Mouse (Mus musculus): ENCODE results near the gene Dtl. TPM values are rescaled to one million over a fixed set of nuclear protein-coding genes. Genes with fewer than 3 reads are reported as not detected.

Dtl gene
- polyA plus RNA-seq, 1 experiment from 2014 or later = 7.7 TPM

GRCm38 (mm10) chr1:191567859-191568258 lies 7.5 kb downstream of the Dtl start:
- DNase-seq (ENCODE audit: low spot score) = no peak
- WGBS = 92% methylated on average over 1 of the region's 1 CpGs

GRCm38 (mm10) chr1:191562823-191563365 lies 12.4 kb downstream of the Dtl start:
- no peaks in the 10 kb centered on the region for H3K27me3 ChIP-seq (ENCODE audit: control insufficient read depth, insufficient read depth, low read length)
- H3K36me3 ChIP-seq (replicated peaks; ENCODE audit: control insufficient read depth, insufficient read depth) = no peaks in the 10 kb centered on the region
- H3K4me2 ChIP-seq (replicated peaks) = no peak overlapping the region
- no peak for ATAC-seq (ENCODE audit: low FRiP score)
- H3K27ac ChIP-seq = no peak overlapping the region
- DNase-seq (ENCODE audit: low spot score) = peak; percentile 79
- 75% methylated on average over 6 of the region's 6 CpGs for WGBS
- H3K4me1 ChIP-seq (replicated peaks; ENCODE audit: control insufficient read depth, insufficient read depth, low read length) = no peaks in the 10 kb centered on the region
- no peak overlapping the region for H3K4me3 ChIP-seq (replicated peaks; ENCODE audit: low read length)
- H3K9ac ChIP-seq = no peak overlapping the region
- no peaks in the 10 kb centered on the region for H3K9me3 ChIP-seq (ENCODE audit: control insufficient read depth, low read length)

More at GRCm38 (mm10) chr1:191567859-191568258, 7.5 kb downstream of the Dtl start:
- Histone ChIP-seq H3K9me3 (ENCODE audit: control insufficient read depth, low read length) (no peaks in the 10 kb centered on the region), H3K9ac (no peak overlapping the region), H3K27ac (no peak overlapping the region), H3K4me2 (replicated peaks) (no peak overlapping the region), H3K4me1 (replicated peaks; ENCODE audit: control insufficient read depth, insufficient read depth, low read length) (no peaks in the 10 kb centered on the region), H3K27me3 (ENCODE audit: control insufficient read depth, insufficient read depth, low read length) (no peaks in the 10 kb centered on the region), H3K36me3 (replicated peaks; ENCODE audit: control insufficient read depth, insufficient read depth) (no peaks in the 10 kb centered on the region), H3K4me3 (replicated peaks; ENCODE audit: low read length) (no peak overlapping the region)
- ATAC-seq (ENCODE audit: low FRiP score) = no peak

DNA sequence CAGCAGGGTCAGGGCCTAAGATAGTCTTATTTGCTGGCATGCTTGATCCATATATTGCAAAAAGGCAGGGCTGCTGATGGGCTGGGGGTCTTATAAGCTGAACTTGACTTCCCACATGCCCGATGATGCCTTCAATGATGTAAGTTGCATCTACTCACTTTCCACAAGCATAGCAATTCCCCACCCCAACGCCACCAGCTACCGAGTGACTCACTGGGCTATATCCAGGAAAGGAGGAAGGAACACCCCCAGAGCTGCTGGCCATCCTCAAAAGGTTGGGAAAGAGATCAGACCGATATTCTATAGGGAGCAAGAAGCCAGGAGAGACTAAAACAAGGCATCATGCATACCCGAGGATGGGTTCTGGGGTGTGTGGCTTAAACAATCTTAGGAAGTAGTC lies 15.6 kb downstream of the Dtl start:
- DNase-seq (ENCODE audit: low spot score) = no peak
- WGBS = 92% methylated on average over 5 of the region's 5 CpGs
- ATAC-seq (ENCODE audit: low FRiP score) = no peak
- H3K36me3 ChIP-seq (replicated peaks; ENCODE audit: control insufficient read depth, insufficient read depth) = no peaks in the 10 kb centered on the region
- H3K4me1 ChIP-seq (replicated peaks; ENCODE audit: control insufficient read depth, insufficient read depth, low read length) = no peaks in the 10 kb centered on the region
- H3K27me3 ChIP-seq (ENCODE audit: control insufficient read depth, insufficient read depth, low read length) = no peaks in the 10 kb centered on the region
- no peak overlapping the region for H3K9ac ChIP-seq
- H3K9me3 ChIP-seq (ENCODE audit: control insufficient read depth, low read length) = no peaks in the 10 kb centered on the region
- no peak overlapping the region for H3K4me3 ChIP-seq (replicated peaks; ENCODE audit: low read length)
- H3K27ac ChIP-seq = no peak overlapping the region
- no peak overlapping the region for H3K4me2 ChIP-seq (replicated peaks)

GRCm38 (mm10) chr1:191557109-191557508 lies 18.2 kb downstream of the Dtl start:
- 86% methylated on average over 8 of the region's 8 CpGs for WGBS
- Histone ChIP-seq H3K9me3 (ENCODE audit: control insufficient read depth, low read length) (no peaks in the 10 kb centered on the region), H3K9ac (no peak overlapping the region), H3K4me1 (replicated peaks; ENCODE audit: control insufficient read depth, insufficient read depth, low read length) (no peaks in the 10 kb centered on the region), H3K27ac (no peak overlapping the region), H3K4me3 (replicated peaks; ENCODE audit: low read length) (no peak overlapping the region), H3K27me3 (ENCODE audit: control insufficient read depth, insufficient read depth, low read length) (no peaks in the 10 kb centered on the region), H3K4me2 (replicated peaks) (no peak overlapping the region), H3K36me3 (replicated peaks; ENCODE audit: control insufficient read depth, insufficient read depth) (no peaks in the 10 kb centered on the region)
- DNase-seq (ENCODE audit: low spot score) (no peak), ATAC-seq (ENCODE audit: low FRiP score) (no peak)

DNA sequence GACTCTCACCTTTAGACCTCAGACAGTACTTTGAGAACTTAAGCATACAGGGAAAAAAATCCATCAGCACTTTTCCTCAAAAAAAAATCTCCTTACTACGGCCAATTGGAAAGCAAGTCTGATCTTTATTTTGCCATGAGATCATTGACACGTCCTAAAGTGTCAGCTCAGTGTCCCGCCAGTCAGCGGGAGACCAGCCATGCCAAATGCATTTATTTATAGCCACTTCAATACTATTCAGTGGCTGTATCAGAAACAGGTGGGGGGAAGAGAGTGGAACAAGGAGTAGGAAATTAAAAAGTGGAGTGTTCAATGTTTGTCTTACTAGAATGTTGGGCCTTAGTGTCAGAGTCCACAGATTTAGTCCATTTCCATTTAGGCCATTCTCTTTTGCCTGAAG lies 24.6 kb downstream of the Dtl start:
- no peak overlapping the region for H3K4me2 ChIP-seq (replicated peaks)
- no peaks in the 10 kb centered on the region for H3K27me3 ChIP-seq (ENCODE audit: control insufficient read depth, insufficient read depth, low read length)
- ATAC-seq (ENCODE audit: low FRiP score) (no peak), DNase-seq (ENCODE audit: low spot score) (no peak)
- no peaks in the 10 kb centered on the region for H3K4me1 ChIP-seq (replicated peaks; ENCODE audit: control insufficient read depth, insufficient read depth, low read length)
- no peak overlapping the region for H3K4me3 ChIP-seq (replicated peaks; ENCODE audit: low read length)
- H3K36me3 ChIP-seq (replicated peaks; ENCODE audit: control insufficient read depth, insufficient read depth) = no peaks in the 10 kb centered on the region
- no peak overlapping the region for H3K27ac ChIP-seq
- 76% methylated on average over 4 of the region's 4 CpGs for WGBS
- no peak overlapping the region for H3K9ac ChIP-seq
- H3K9me3 ChIP-seq (ENCODE audit: control insufficient read depth, low read length) = no peaks in the 10 kb centered on the region

DNA sequence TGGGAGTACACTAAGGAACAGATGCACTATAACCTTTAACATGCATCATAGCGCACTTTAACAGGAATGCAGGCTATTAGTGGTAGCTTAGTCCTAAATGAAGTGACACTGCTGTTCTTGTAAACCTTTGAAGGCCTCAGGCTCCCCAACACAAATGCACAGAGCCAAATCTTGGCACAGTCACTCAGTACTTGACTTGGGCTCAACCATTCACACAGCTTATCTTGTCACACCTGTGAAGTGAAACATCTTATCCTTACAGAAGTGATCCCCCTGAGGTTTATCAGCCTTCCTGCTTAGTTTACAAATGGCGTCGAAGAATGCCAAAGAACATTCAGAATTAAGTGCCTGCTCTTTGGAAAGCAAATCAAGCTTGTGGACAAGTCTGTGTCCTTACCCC lies 31.6 kb downstream of the Dtl start:
- no peak overlapping the region for H3K27ac ChIP-seq
- ATAC-seq (ENCODE audit: low FRiP score) (no peak), DNase-seq (ENCODE audit: low spot score) (no peak)
- no peaks in the 10 kb centered on the region for H3K9me3 ChIP-seq (ENCODE audit: control insufficient read depth, low read length)
- H3K4me2 ChIP-seq (replicated peaks) = no peak overlapping the region
- WGBS = 95% methylated on average over 3 of the region's 3 CpGs
- H3K36me3 ChIP-seq (replicated peaks; ENCODE audit: control insufficient read depth, insufficient read depth) = 0 out of 2 replicates have a peak, but pooled peaks cover 4% of the 10 kb centered on the region
- no peak overlapping the region for H3K4me3 ChIP-seq (replicated peaks; ENCODE audit: low read length)
- H3K4me1 ChIP-seq (replicated peaks; ENCODE audit: control insufficient read depth, insufficient read depth, low read length) = no peaks in the 10 kb centered on the region
- no peak overlapping the region for H3K9ac ChIP-seq
- H3K27me3 ChIP-seq (ENCODE audit: control insufficient read depth, insufficient read depth, low read length) = no peaks in the 10 kb centered on the region

DNA sequence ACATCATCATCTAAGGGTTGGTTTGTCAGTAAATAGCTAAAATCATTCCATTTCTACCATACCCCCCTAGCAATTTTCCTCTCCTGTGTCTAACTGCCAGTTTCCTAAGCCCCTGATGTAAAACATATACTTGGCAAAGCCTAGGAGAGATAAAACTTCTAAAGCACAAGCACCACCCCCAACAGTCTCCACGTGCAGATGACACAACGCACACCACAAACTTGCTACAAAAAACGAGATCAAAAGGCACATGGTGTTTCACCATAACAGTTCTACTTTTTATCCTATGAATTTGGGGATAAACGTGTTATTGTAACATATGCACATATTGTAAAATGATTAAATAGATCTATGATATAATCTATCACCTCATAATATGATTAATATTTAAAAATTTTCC lies 33.7 kb downstream of the Dtl start:
- Histone ChIP-seq H3K9me3 (ENCODE audit: control insufficient read depth, low read length) (no peaks in the 10 kb centered on the region), H3K4me3 (replicated peaks; ENCODE audit: low read length) (no peak overlapping the region), H3K36me3 (replicated peaks; ENCODE audit: control insufficient read depth, insufficient read depth) (0 out of 2 replicates have a peak, but pooled peaks cover 4% of the 10 kb centered on the region), H3K27ac (no peak overlapping the region), H3K27me3 (ENCODE audit: control insufficient read depth, insufficient read depth, low read length) (no peaks in the 10 kb centered on the region), H3K4me1 (replicated peaks; ENCODE audit: control insufficient read depth, insufficient read depth, low read length) (no peaks in the 10 kb centered on the region), H3K9ac (no peak overlapping the region), H3K4me2 (replicated peaks) (no peak overlapping the region)
- ATAC-seq (ENCODE audit: low FRiP score) = no peak
- DNase-seq (ENCODE audit: low spot score) = no peak
- WGBS = 91% methylated on average over 4 of the region's 4 CpGs

DNA sequence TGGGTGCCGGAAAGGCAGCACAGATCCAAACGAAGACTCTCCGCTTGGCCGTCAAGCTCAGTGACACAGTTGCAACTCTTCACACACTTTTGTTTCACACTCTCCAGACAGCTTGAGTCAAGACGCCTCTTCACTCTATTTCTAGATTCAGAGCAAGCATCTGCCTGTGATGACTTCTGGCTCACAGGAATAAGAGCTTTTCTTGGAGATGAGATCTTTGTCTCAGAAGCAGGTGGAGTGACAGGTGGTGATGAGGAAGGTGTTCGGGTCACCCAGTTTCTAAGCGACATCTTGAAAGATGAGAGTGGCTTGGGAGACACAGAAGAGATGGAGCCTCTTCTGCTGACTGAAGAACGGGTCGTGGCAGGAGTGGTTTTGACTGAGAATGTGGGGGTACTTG lies 34.3 kb downstream of the Dtl start:
- Histone ChIP-seq H3K4me2 (replicated peaks) (no peak overlapping the region), H3K36me3 (replicated peaks; ENCODE audit: control insufficient read depth, insufficient read depth) (0 out of 2 replicates have a peak, but pooled peaks cover 4% of the 10 kb centered on the region), H3K4me3 (replicated peaks; ENCODE audit: low read length) (no peak overlapping the region), H3K9ac (no peak overlapping the region), H3K4me1 (replicated peaks; ENCODE audit: control insufficient read depth, insufficient read depth, low read length) (no peaks in the 10 kb centered on the region), H3K27me3 (ENCODE audit: control insufficient read depth, insufficient read depth, low read length) (no peaks in the 10 kb centered on the region), H3K9me3 (ENCODE audit: control insufficient read depth, low read length) (no peaks in the 10 kb centered on the region), H3K27ac (no peak overlapping the region)
- 91% methylated on average over 9 of the region's 9 CpGs for WGBS
- DNase-seq (ENCODE audit: low spot score) = no peak
- no peak for ATAC-seq (ENCODE audit: low FRiP score)

DNA sequence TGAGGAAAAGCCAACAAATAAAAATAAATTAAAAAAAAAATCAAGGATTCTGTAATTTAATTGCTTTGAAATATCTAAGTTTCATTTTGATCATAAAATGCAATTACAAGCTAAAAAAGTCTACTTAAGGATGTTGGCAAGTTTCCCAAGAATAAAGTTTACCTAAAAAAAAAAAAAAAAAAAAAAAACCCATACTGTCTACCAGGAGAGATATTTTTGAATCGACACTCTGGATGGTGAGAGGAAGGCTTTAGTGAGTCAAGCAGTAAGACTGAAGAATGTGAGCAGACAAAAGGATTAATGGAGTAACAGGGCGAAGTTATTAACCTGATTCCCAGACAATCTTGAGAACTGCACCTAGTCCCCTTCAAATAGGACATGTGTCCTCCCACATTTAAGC lies 35.0 kb downstream of the Dtl start:
- ATAC-seq (ENCODE audit: low FRiP score) (no peak), DNase-seq (ENCODE audit: low spot score) (no peak)
- 84% methylated on average over 2 of the region's 2 CpGs for WGBS
- Histone ChIP-seq H3K27me3 (ENCODE audit: control insufficient read depth, insufficient read depth, low read length) (no peaks in the 10 kb centered on the region), H3K27ac (no peak overlapping the region), H3K9me3 (ENCODE audit: control insufficient read depth, low read length) (no peaks in the 10 kb centered on the region), H3K9ac (no peak overlapping the region), H3K4me2 (replicated peaks) (no peak overlapping the region), H3K4me3 (replicated peaks; ENCODE audit: low read length) (no peak overlapping the region), H3K4me1 (replicated peaks; ENCODE audit: control insufficient read depth, insufficient read depth, low read length) (no peaks in the 10 kb centered on the region), H3K36me3 (replicated peaks; ENCODE audit: control insufficient read depth, insufficient read depth) (0 out of 2 replicates have a peak, but pooled peaks cover 1% of the 10 kb centered on the region)

GRCm38 (mm10) chr1:191534896-191535295 lies 40.4 kb downstream of the Dtl start:
- Histone ChIP-seq H3K4me2 (replicated peaks) (no peak overlapping the region), H3K9me3 (ENCODE audit: control insufficient read depth, low read length) (no peaks in the 10 kb centered on the region), H3K9ac (no peak overlapping the region), H3K27ac (no peak overlapping the region), H3K36me3 (replicated peaks; ENCODE audit: control insufficient read depth, insufficient read depth) (no peaks in the 10 kb centered on the region), H3K4me3 (replicated peaks; ENCODE audit: low read length) (no peak overlapping the region), H3K4me1 (replicated peaks; ENCODE audit: control insufficient read depth, insufficient read depth, low read length) (no peaks in the 10 kb centered on the region), H3K27me3 (ENCODE audit: control insufficient read depth, insufficient read depth, low read length) (no peaks in the 10 kb centered on the region)
- no peak for ATAC-seq (ENCODE audit: low FRiP score)
- no peak for DNase-seq (ENCODE audit: low spot score)
- 53% methylated on average over 2 of the region's 2 CpGs for WGBS
